Mouse (Mus musculus): ENCODE measurements around the gene Fabp2. TPM values are rescaled to one million over a fixed set of nuclear protein-coding genes. Genes with fewer than 3 reads are reported as not detected.

Fabp2 gene
- polyA plus RNA-seq, 1 experiment from 2014 or later: not detected

- H3K27ac ChIP-seq (ENCODE audit: low read depth, low read length): no peak overlapping the region
- 96% methylated on average over 3 of the region's 3 CpGs for WGBS
- DNase-seq (ENCODE audit: low spot score): no peak
- H3K4me1 ChIP-seq (ENCODE audit: control insufficient read depth, insufficient read depth, low read length): no peaks in the 10 kb centered on the region
- H3K9ac ChIP-seq (ENCODE audit: low read length): no peak overlapping the region
- no peaks in the 10 kb centered on the region for H3K27me3 ChIP-seq (replicated peaks; ENCODE audit: control insufficient read depth, insufficient read depth, low read length)
- H3K4me3 ChIP-seq (ENCODE audit: low read depth, low read length): no peak overlapping the region
- no peak for ATAC-seq
- no peak overlapping the region for H3K4me2 ChIP-seq (ENCODE audit: low read length)
- no peaks in the 10 kb centered on the region for H3K9me3 ChIP-seq (replicated peaks; ENCODE audit: control insufficient read depth, low read length)
- no peaks in the 10 kb centered on the region for H3K36me3 ChIP-seq (ENCODE audit: control insufficient read depth, insufficient read depth, low read length)
Measured at GRCm38 (mm10) chr3:122877543-122877942, 17.3 kb upstream of the Fabp2 start.

- Histone ChIP-seq H3K9ac (ENCODE audit: low read length) (no peak overlapping the region), H3K27ac (ENCODE audit: low read depth, low read length) (no peak overlapping the region), H3K4me1 (ENCODE audit: control insufficient read depth, insufficient read depth, low read length) (no peaks in the 10 kb centered on the region), H3K9me3 (replicated peaks; ENCODE audit: control insufficient read depth, low read length) (no peaks in the 10 kb centered on the region), H3K4me2 (ENCODE audit: low read length) (no peak overlapping the region), H3K36me3 (ENCODE audit: control insufficient read depth, insufficient read depth, low read length) (no peaks in the 10 kb centered on the region), H3K27me3 (replicated peaks; ENCODE audit: control insufficient read depth, insufficient read depth, low read length) (no peaks in the 10 kb centered on the region), H3K4me3 (ENCODE audit: low read depth, low read length) (no peak overlapping the region)
- DNase-seq (ENCODE audit: low spot score) (no peak), ATAC-seq (no peak)
- 91% methylated on average over 8 of the region's 8 CpGs for WGBS
Measured at GRCm38 (mm10) chr3:122878705-122879315, 16.1 kb upstream of the Fabp2 start.

GRCm38 (mm10) chr3:122887505-122888301 is 7.2 kb upstream of the Fabp2 start:
- Histone ChIP-seq H3K9ac (ENCODE audit: low read length) (no peak overlapping the region), H3K4me3 (ENCODE audit: low read depth, low read length) (no peak overlapping the region), H3K27me3 (replicated peaks; ENCODE audit: control insufficient read depth, insufficient read depth, low read length) (no peaks in the 10 kb centered on the region), H3K4me1 (ENCODE audit: control insufficient read depth, insufficient read depth, low read length) (no peaks in the 10 kb centered on the region), H3K9me3 (replicated peaks; ENCODE audit: control insufficient read depth, low read length) (no peaks in the 10 kb centered on the region), H3K36me3 (ENCODE audit: control insufficient read depth, insufficient read depth, low read length) (no peaks in the 10 kb centered on the region), H3K27ac (ENCODE audit: low read depth, low read length) (no peak overlapping the region), H3K4me2 (ENCODE audit: low read length) (no peak overlapping the region)
- DNase-seq (ENCODE audit: low spot score): no peak
- WGBS: 79% methylated on average over 4 of the region's 4 CpGs
- no peak for ATAC-seq

- Histone ChIP-seq H3K4me3 (ENCODE audit: low read depth, low read length) (no peak overlapping the region), H3K36me3 (ENCODE audit: control insufficient read depth, insufficient read depth, low read length) (no peaks in the 10 kb centered on the region), H3K4me1 (ENCODE audit: control insufficient read depth, insufficient read depth, low read length) (no peaks in the 10 kb centered on the region), H3K4me2 (ENCODE audit: low read length) (no peak overlapping the region), H3K27ac (ENCODE audit: low read depth, low read length) (no peak overlapping the region), H3K9ac (ENCODE audit: low read length) (no peak overlapping the region), H3K9me3 (replicated peaks; ENCODE audit: control insufficient read depth, low read length) (no peaks in the 10 kb centered on the region), H3K27me3 (replicated peaks; ENCODE audit: control insufficient read depth, insufficient read depth, low read length) (no peaks in the 10 kb centered on the region)
- ATAC-seq (no peak), DNase-seq (ENCODE audit: low spot score) (no peak)
- WGBS: 89% methylated on average over 5 of the region's 5 CpGs
Measured at GRCm38 (mm10) chr3:122888371-122888819, 6.5 kb upstream of the Fabp2 start.

- H3K4me3 ChIP-seq (ENCODE audit: low read depth, low read length): no peak overlapping the region
- WGBS: 91% methylated on average over 11 of the region's 11 CpGs
- H3K4me2 ChIP-seq (ENCODE audit: low read length): no peak overlapping the region
- H3K9me3 ChIP-seq (replicated peaks; ENCODE audit: control insufficient read depth, low read length): no peaks in the 10 kb centered on the region
- H3K36me3 ChIP-seq (ENCODE audit: control insufficient read depth, insufficient read depth, low read length): no peaks in the 10 kb centered on the region
- H3K27ac ChIP-seq (ENCODE audit: low read depth, low read length): no peak overlapping the region
- no peaks in the 10 kb centered on the region for H3K27me3 ChIP-seq (replicated peaks; ENCODE audit: control insufficient read depth, insufficient read depth, low read length)
- H3K4me1 ChIP-seq (ENCODE audit: control insufficient read depth, insufficient read depth, low read length): no peaks in the 10 kb centered on the region
- no peak overlapping the region for H3K9ac ChIP-seq (ENCODE audit: low read length)
- no peak for ATAC-seq
- DNase-seq (ENCODE audit: low spot score): no peak
Measured at GRCm38 (mm10) chr3:122895189-122895731, 388 bp downstream of the Fabp2 start.

- 63% methylated on average over 6 of the region's 6 CpGs for WGBS
- no peak overlapping the region for H3K4me3 ChIP-seq (ENCODE audit: low read depth, low read length)
Measured at GRCm38 (mm10) chr3:122898254-122898653, 3.4 kb downstream of the Fabp2 start.

GRCm38 (mm10) chr3:122903746-122904433 is 9.0 kb downstream of the Fabp2 start:
- Histone ChIP-seq H3K4me2 (ENCODE audit: low read length) (no peak overlapping the region), H3K36me3 (ENCODE audit: control insufficient read depth, insufficient read depth, low read length) (no peaks in the 10 kb centered on the region), H3K9ac (ENCODE audit: low read length) (no peak overlapping the region), H3K27ac (ENCODE audit: low read depth, low read length) (no peak overlapping the region), H3K27me3 (replicated peaks; ENCODE audit: control insufficient read depth, insufficient read depth, low read length) (no peaks in the 10 kb centered on the region), H3K9me3 (replicated peaks; ENCODE audit: control insufficient read depth, low read length) (no peaks in the 10 kb centered on the region), H3K4me3 (ENCODE audit: low read depth, low read length) (no peak overlapping the region), H3K4me1 (ENCODE audit: control insufficient read depth, insufficient read depth, low read length) (no peaks in the 10 kb centered on the region)
- 42% methylated on average over 12 of the region's 12 CpGs for WGBS
- DNase-seq (ENCODE audit: low spot score) (peak; percentile 87), ATAC-seq (peak; percentile 85)

More at GRCm38 (mm10) chr3:122898254-122898653, 3.4 kb downstream of the Fabp2 start:
- Histone ChIP-seq H3K9ac (ENCODE audit: low read length) (no peak overlapping the region), H3K36me3 (ENCODE audit: control insufficient read depth, insufficient read depth, low read length) (no peaks in the 10 kb centered on the region), H3K27me3 (replicated peaks; ENCODE audit: control insufficient read depth, insufficient read depth, low read length) (no peaks in the 10 kb centered on the region), H3K9me3 (replicated peaks; ENCODE audit: control insufficient read depth, low read length) (no peaks in the 10 kb centered on the region), H3K27ac (ENCODE audit: low read depth, low read length) (no peak overlapping the region), H3K4me2 (ENCODE audit: low read length) (no peak overlapping the region), H3K4me1 (ENCODE audit: control insufficient read depth, insufficient read depth, low read length) (no peaks in the 10 kb centered on the region)
- DNase-seq (ENCODE audit: low spot score) (no peak), ATAC-seq (no peak)

- no peaks in the 10 kb centered on the region for H3K9me3 ChIP-seq (replicated peaks; ENCODE audit: control insufficient read depth, low read length)
- ATAC-seq (no peak), DNase-seq (ENCODE audit: low spot score) (no peak)
- H3K36me3 ChIP-seq (ENCODE audit: control insufficient read depth, insufficient read depth, low read length): no peaks in the 10 kb centered on the region
- no peak overlapping the region for H3K9ac ChIP-seq (ENCODE audit: low read length)
- H3K27me3 ChIP-seq (replicated peaks; ENCODE audit: control insufficient read depth, insufficient read depth, low read length): no peaks in the 10 kb centered on the region
- no peaks in the 10 kb centered on the region for H3K4me1 ChIP-seq (ENCODE audit: control insufficient read depth, insufficient read depth, low read length)
- H3K4me3 ChIP-seq (ENCODE audit: low read depth, low read length): no peak overlapping the region
- WGBS: 88% methylated on average over 2 of the region's 2 CpGs
- no peak overlapping the region for H3K4me2 ChIP-seq (ENCODE audit: low read length)
- no peak overlapping the region for H3K27ac ChIP-seq (ENCODE audit: low read depth, low read length)
Measured at GRCm38 (mm10) chr3:122907841-122908240, 13.0 kb downstream of the Fabp2 start.

Data from forebrain, embryonic 14.5 days (tissue).